Mouse (Mus musculus) CD4-positive naive resting alpha-beta T cell, adult 57 days (primary cell): ENCODE data around the gene 9930022D16Rik. TPM values are rescaled to one million over a fixed set of nuclear protein-coding genes. Genes with fewer than 3 reads are reported as not detected.

Source experiments
- total RNA-seq: library from RNA; stranded (reverse); gene quantifications from one replicate; pipeline ENCODE4 v1.2.4, GENCODE M21; 2023

9930022D16Rik gene
- total RNA-seq: 1.0 TPM

DNA sequence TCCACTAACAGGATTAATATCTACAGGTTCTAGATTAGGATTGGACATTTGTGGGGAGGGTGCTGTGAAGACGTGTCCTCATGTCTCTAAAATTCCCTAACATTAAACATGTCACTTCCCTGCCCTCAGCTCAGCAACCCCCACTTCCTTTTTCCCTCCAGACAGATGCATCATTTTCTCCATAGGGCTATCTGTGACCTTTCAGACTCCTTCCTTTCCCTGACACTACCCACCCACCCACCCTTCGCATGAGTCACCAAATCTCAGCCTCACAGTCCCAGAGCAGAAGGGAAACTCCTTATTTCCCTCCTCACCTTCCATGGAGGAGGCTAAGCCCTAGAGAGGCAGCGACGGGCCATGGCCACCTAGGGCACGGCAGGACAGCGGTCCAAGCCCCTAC is at the start of gene 9930022D16Rik:
9930022D16Rik (plus strand) TSS at position 301 of the 400 bp plus-strand sequence.

DNA sequence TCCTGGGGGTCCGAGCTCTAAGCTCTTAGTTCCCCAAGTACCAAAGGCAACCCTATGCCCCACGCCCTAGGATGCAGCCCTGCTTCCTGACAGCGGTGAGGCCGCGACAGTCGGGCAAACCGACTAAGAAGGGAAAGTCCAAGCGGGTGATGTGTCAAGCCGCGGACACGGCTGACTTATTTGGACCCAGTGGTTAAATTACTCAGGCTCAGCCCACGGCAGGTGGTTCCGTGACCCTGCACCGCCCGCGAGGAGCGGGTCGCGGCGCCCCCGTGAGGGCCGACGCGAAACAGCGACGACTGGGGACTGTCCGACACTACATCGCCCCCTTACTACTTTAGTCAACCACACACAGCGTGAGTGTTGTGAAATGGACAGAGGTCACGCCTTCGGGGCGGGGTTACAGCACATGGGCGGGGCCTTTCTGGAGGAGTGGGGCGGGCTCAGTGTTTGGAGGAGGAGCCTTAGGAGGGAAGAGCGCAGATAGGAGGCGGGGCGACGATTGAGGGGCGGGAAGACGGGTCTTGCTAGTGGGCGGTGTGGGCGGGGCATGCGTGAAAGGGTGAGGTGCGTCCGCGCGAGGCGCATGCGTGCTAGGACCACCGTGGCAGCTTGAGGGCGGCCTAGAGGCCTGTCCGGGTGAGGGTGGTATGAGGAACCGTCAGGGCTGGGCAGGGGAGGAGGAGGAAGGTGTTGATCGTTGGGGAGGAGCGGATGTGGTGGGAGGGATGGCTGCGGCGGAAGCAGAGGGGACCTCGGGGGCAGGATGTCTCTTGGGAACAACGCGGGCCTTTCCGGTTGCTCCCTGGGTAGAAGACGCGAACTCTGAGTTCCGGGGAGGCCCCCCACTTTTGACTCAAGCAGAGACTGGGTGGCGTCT is 11.9 kb downstream of the 9930022D16Rik start, which contains the start of gene Amz2:
Amz2 (plus strand) TSS at position 555 of the 880 bp plus-strand sequence.

Other genes with a start within 250 kb of the 9930022D16Rik start
- gene Rgs9, start 115.8 kb upstream of the 9930022D16Rik start, total RNA-seq: 0.35 TPM
- gene Gna13, start 51.1 kb upstream of the 9930022D16Rik start, total RNA-seq: 123 TPM
- 51.0 TPM for gene Amz2, start 12.0 kb downstream of the 9930022D16Rik start, total RNA-seq
- 2.1 TPM for gene Arsg, start 59.5 kb downstream of the 9930022D16Rik start, total RNA-seq
- gene Slc16a6, start 59.7 kb downstream of the 9930022D16Rik start, total RNA-seq: 22.9 TPM
- gene Wipi1, start 198.1 kb downstream of the 9930022D16Rik start, total RNA-seq: 0.59 TPM
- gene Prkar1a, start 235.5 kb downstream of the 9930022D16Rik start, total RNA-seq: 284 TPM